Mouse (Mus musculus) kidney, postnatal 0 days (tissue): ENCODE measurements around the gene Sf3b1. TPM values are rescaled to one million over a fixed set of nuclear protein-coding genes. Genes with fewer than 3 reads are reported as not detected.
A peak's percentile ranks its signal among the peaks of the same experiment; 100 is the strongest.
"Not testable (repeated sequence)": the region's sequence is repeated elsewhere in the genome, so short reads cannot be mapped to it uniquely, and the experiment has no call there.

Source experiments
- ATAC-seq: fragments of 200-750 bp; cut with Nextera tagmentation; replicated peaks from 2 replicates; pipeline ENCODE4 v1.8.0; 2017; ENCODE audit warnings: low read depth, moderate number of reproducible peaks, moderate TSS enrichment, moderate library complexity; ENCODE audit not compliant: low FRiP score
- DNase-seq: peaks from one replicate; pipeline ENCODE4 v3.0.0-alpha.2; 2016; ENCODE audit warnings: low spot score
- H3K27ac ChIP-seq: fragments of 300-500 bp; sonication (generic); 2 replicates; pipeline ENCODE4 v1.5.1; 2014; ENCODE audit warnings: mild to moderate bottlenecking
- H3K27me3 ChIP-seq: fragments of 300-500 bp; sonication (generic); 2 replicates; pipeline ENCODE4 v1.6.1; 2014; ENCODE audit warnings: low read length, mixed read lengths; ENCODE audit not compliant: insufficient read depth
- H3K36me3 ChIP-seq: fragments of 300-500 bp; sonication (generic); 2 replicates; pipeline ENCODE4 v1.6.1; 2014; ENCODE audit warnings: low read length, mixed read lengths; ENCODE audit not compliant: insufficient read depth
- H3K4me1 ChIP-seq: fragments of 300-500 bp; sonication (generic); replicated peaks from 2 replicates; pipeline ENCODE4 v1.6.1; 2014; ENCODE audit warnings: antibody characterized with exemption, low read length, mixed read lengths; ENCODE audit not compliant: insufficient read depth
- H3K4me2 ChIP-seq: fragments of 300-500 bp; sonication (generic); 2 replicates; pipeline ENCODE4 v1.6.1; 2014; ENCODE audit warnings: mild to moderate bottlenecking, low read length, moderate library complexity, mixed read lengths
- H3K4me3 ChIP-seq: fragments of 300-500 bp; sonication (generic); replicated peaks from 2 replicates; pipeline ENCODE4 v1.5.1; 2014; ENCODE audit warnings: low read depth, low read length
- H3K9ac ChIP-seq: fragments of 300-500 bp; sonication (generic); 2 replicates; pipeline ENCODE4 v1.6.1; 2014; ENCODE audit warnings: low read depth, low read length
- H3K9me3 ChIP-seq: fragments of 300-500 bp; sonication (generic); replicated peaks from 2 replicates; pipeline ENCODE4 v1.6.1; 2016; ENCODE audit warnings: low read length, inconsistent platforms, mixed read lengths
- CTCF ChIP-seq: IDR thresholded peaks from 2 replicates; pipeline ENCODE4 v1.5.1; 2016; ENCODE audit warnings: antibody characterized with exemption, low read depth, mild to moderate bottlenecking, moderate library complexity
- WGBS: fragments of 180-500 bp; shearing (Covaris S2); extraction: QIAGEN DNeasy Blood & Tissue Kit; methylation state at CpG from one replicate; pipeline ENCODE4 v1.1.7; 2014; 5-methylcytosine and 5-hydroxymethylcytosine counted together
- polyA plus RNA-seq: library from polyadenylated mRNA; unstranded; fragments of >200 nt; fragmentation: Nextera tagmentation; extraction: Ambion mirVana; gene quantifications from 2 replicates; pipeline ENCODE4 v1.2.1, GENCODE M21; 2015

The Sf3b1 gene
- polyA plus RNA-seq, 1 experiment from 2014 or later: 271 TPM

- no peak overlapping the region for H3K27ac ChIP-seq
- no peaks in the 10 kb centered on the region for H3K4me1 ChIP-seq
- H3K4me3 ChIP-seq: no peak overlapping the region
- H3K36me3 ChIP-seq: peaks cover 21% of the 10 kb centered on the region; the same call in 1 of the 2 replicates
- no peak overlapping the region for H3K9ac ChIP-seq
- no peak for TF ChIP-seq CTCF
- no peaks in the 10 kb centered on the region for H3K9me3 ChIP-seq
- H3K4me2 ChIP-seq: no peak overlapping the region
- DNase-seq: no peak
- ATAC-seq: no peak
- no peaks in the 10 kb centered on the region for H3K27me3 ChIP-seq
- WGBS: 94% methylated on average over 5 of the region's 5 CpGs
These were observed 33.8 kb upstream of the Sf3b1 start for GRCm38 (mm10) chr1:55061099-55061498.

GRCm38 (mm10) chr1:55058383-55058782, 31.1 kb upstream of the Sf3b1 start:
- H3K9me3 ChIP-seq, H3K9ac ChIP-seq, H3K4me2 ChIP-seq, DNase-seq, H3K36me3 ChIP-seq, H3K4me1 ChIP-seq, H3K27me3 ChIP-seq, H3K27ac ChIP-seq, H3K4me3 ChIP-seq, ATAC-seq: not testable (repeated sequence)
- WGBS: 89% methylated on average over 2 of the region's 3 CpGs

GRCm38 (mm10) chr1:55055322-55056115, 28.2 kb upstream of the Sf3b1 start:
- ATAC-seq (no peak), DNase-seq (no peak)
- no peak for TF ChIP-seq CTCF
- no peak overlapping the region for H3K9ac ChIP-seq
- no peak overlapping the region for H3K4me2 ChIP-seq
- H3K4me3 ChIP-seq: no peak overlapping the region
- no peaks in the 10 kb centered on the region for H3K9me3 ChIP-seq
- H3K36me3 ChIP-seq: no peaks in the 10 kb centered on the region
- no peaks in the 10 kb centered on the region for H3K27me3 ChIP-seq
- 76% methylated on average over 5 of the region's 5 CpGs for WGBS
- 0 out of 2 replicates have a peak, but pooled peaks cover 3% of the 10 kb centered on the region for H3K4me1 ChIP-seq
- H3K27ac ChIP-seq: no peak overlapping the region

GRCm38 (mm10) chr1:55053596-55053995, 26.3 kb upstream of the Sf3b1 start:
- ATAC-seq: no peak
- no peak for TF ChIP-seq CTCF
- 81% methylated on average over 4 of the region's 4 CpGs for WGBS
- no peak for DNase-seq
- Histone ChIP-seq H3K9me3 (no peaks in the 10 kb centered on the region), H3K4me3 (peak overlapping the region; percentile 71), H3K4me1 (0 out of 2 replicates have a peak, but pooled peaks cover 3% of the 10 kb centered on the region), H3K4me2 (peak overlapping the region; percentile 85), H3K36me3 (no peaks in the 10 kb centered on the region), H3K27ac (peak overlapping the region; percentile 89; the same call in 1 of the 2 replicates), H3K27me3 (no peaks in the 10 kb centered on the region), H3K9ac (peak overlapping the region; percentile 72; the same call in 1 of the 2 replicates)

- Histone ChIP-seq H3K27ac (peak overlapping the region; percentile 89), H3K4me3 (peak overlapping the region; percentile 71), H3K9ac (peak overlapping the region; percentile 72), H3K9me3 (no peaks in the 10 kb centered on the region), H3K4me2 (peak overlapping the region; percentile 85), H3K4me1 (0 out of 2 replicates have a peak, but pooled peaks cover 3% of the 10 kb centered on the region), H3K36me3 (no peaks in the 10 kb centered on the region), H3K27me3 (no peaks in the 10 kb centered on the region)
- no peak; the same call in 1 of the 2 replicates for TF ChIP-seq CTCF
- peak; percentile 77 for DNase-seq
- WGBS: under 1% methylated on average over 41 of the region's 42 CpGs
- ATAC-seq: peak; percentile 64
These were observed 25.7 kb upstream of the Sf3b1 start for GRCm38 (mm10) chr1:55053005-55053404.

- peak within 1 kb of the TSS; percentile 89 for H3K27ac ChIP-seq
- peak; percentile 100 for ATAC-seq
- H3K9me3 ChIP-seq: no peaks in the 10 kb centered on the region
- peak; percentile 98 for DNase-seq
- TF ChIP-seq CTCF: peak; percentile 33
- H3K9ac ChIP-seq: peak within 1 kb of the TSS; percentile 72
- H3K4me3 ChIP-seq: peak within 1 kb of the TSS; percentile 71
- H3K27me3 ChIP-seq: no peaks in the 10 kb centered on the region
- under 1% methylated on average over 45 of the region's 46 CpGs for WGBS
- 0 out of 2 replicates have a peak, but pooled peaks cover 3% of the 10 kb centered on the region for H3K4me1 ChIP-seq
- H3K4me2 ChIP-seq: peak within 1 kb of the TSS; percentile 85
- no peaks in the 10 kb centered on the region for H3K36me3 ChIP-seq
These were observed 25.2 kb upstream of the Sf3b1 start, which contains the start of gene Coq10b for GRCm38 (mm10) chr1:55052355-55052953. Coq10b (plus strand) TSS chr1:55052770.
